Mouse (Mus musculus) retina, embryonic 14.5 days (tissue): ENCODE data around the gene Hgfac.

Source experiments
- DNase-seq: peaks from one replicate; pipeline ENCODE4 v3.0.0-alpha.2; 2015; ENCODE audit warnings: low spot score

The Hgfac gene

DNA sequence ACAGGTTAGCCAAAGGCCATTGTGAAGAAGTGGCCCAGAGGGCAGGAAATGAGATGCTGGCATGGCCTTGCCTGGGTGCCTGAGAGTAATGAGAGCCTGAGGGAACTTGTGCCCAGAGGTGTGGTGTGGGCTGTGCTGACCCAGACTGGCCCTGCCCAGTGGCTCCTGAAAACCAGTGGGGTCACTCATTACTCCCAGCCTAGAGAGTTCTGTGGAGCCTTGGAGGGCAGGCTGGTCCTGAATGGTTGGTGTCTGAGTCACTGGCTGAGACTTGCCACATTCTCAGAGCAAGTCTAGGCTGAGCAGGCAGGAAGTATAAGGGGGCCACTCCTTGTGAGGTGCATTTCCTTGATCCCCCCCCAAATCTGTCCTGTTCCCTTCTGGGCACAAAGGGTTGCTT lies 3.9 kb upstream of the Hgfac start:
- DNase-seq = no peak

DNA sequence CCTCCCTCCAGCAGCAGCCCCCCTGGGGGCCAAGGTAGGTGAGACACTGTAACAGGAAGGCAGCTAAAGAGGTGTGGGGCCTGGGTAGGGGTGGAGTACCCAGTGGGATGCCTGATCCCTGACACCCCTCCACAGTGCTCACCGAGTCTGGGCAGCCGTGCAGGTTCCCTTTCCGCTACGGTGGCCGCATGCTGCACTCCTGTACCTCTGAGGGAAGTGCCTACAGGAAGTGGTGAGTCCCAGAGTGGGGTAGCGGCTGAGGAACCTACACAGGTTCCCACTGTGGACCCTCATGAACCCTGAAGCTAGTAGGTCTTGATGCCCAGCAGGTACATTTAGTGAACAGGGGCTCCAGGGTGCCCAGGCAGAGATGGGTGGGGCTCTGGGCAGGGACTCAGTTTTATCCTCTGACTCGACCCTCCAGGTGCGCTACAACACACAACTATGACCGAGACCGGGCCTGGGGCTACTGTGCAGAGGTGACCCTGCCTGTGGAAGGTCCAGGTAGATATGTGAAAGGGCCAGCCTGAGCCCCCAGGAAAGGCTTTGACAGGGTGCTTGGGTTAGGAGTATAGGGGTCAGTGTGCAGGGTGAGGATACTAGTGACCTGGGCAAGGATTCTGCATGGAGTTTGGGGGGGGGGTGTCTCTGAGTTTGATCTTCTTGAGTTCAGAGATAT lies 1.3 kb downstream of the Hgfac start:
- DNase-seq = no peak

DNA sequence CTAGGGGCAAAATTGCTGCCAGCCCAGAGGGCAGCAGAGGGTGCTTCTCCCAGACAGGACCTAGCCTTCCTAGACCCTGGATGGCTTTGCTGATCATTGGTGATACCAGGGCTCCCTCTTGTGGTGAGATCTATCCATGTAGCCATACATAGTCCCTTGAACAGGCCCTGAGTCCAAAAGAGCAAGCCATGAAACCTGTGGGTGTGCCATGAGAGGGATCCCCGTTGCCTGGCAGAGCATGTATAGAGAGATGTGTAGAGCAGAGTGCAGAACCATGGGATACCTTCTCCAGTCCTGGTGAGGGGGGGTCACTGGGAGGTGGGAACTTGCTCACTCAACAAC lies 1.8 kb downstream of the Hgfac start:
- peak; percentile 95 for DNase-seq

DNA sequence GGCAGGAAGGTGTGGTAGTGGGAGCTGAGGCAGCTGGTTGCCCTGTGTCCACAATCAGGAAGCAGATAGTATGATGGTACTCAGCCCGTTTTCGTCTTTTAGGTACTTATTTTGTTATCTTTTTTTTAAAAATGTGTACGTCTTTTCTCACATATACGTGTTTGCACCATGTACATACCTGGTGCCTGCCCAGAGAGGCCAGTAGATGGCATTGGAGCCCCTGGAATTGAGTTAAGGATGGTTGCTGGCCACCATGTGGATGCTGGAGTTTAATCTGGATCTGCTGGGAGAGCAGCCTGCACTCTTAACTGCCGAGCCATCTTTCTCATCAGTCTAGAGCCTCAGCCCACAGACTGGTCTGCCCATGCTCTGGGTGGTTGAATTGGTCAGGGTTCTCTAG lies 9.2 kb downstream of the Hgfac start:
- DNase-seq = no peak

DNA sequence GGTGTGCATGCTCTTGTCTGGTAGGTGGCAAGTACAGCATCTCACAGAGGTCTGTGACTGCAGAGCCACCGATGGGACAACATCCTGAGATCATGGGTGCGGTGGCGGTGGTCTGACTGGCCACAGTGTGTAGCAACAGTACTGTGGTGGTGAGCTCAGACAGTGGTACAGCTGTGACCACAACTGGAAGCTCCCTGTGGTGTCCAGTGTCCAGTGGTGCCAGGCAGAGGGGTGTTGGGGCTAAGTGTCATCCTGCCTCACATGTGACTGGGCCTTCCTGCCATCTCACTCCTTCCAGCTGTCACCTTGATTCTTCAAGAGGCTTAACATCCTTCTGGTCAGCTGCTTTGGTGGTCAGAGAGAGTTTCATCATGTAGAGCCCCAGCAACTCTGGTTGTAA lies 13.3 kb downstream of the Hgfac start:
- no peak for DNase-seq

DNA sequence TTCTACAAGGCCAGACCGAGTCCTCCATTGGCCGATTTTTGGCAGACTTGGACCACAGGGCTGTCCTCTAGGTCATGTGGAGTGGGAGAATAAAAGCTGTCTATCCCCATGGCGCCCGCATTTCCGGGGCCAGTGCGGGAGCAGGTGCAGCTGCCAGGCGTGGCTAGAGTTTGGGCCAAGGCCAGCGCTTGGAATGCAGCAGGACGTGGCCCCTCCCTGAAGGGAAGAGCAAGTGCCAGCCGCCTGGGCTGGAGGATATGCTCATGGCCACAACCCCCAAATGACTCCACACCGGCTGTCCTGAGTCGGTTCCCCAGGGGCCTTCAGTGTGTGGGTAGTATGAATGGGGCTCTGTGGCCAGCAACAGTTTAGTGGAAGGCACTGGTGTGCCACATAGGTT lies 13.8 kb downstream of the Hgfac start:
- DNase-seq = no peak

DNA sequence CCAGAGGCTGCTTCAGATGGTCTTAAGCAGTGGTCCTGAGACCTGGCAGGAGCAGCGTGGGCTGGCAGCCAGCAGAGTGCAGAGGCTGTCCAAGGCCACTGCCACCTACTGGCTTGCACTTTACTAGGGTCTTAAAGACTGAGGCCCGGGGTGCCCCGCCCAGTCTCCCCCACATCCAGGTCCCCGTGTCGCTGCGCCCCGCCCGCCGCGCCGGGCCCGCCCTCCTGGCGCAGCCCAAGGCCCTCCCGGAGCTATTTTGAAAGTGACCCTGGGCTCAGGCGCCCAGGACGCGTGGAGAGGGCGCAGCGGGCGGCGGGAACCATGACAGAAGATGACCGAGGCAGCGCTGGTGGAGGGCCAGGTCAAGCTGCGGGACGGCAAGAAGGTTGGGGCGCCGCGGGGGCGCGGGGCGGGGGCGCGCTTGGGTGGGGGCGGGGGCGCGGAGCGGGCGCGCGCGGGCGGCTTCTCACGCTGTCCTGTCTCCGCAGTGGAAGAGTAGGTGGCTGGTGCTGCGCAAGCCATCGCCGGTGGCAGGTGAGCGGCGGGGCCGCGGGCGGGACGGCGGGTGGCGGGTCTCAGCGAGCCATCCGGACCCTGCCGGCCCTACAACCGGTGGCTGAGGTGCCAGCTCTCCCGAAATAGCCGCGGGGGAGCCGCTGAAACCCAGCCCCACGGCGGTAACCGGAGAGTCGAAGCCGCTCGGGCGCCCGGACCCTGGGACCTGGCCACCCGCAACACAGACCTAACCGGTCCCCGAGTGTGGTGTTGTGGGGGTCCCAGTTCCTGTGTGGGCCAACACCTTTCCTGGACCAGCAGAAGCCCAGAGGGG lies 15.5 kb downstream of the Hgfac start, which contains the start of gene Dok7:
TSS of gene Dok7 (plus strand) at position 163 of the 829 bp plus-strand sequence.
- peak; percentile 58 for DNase-seq

DNA sequence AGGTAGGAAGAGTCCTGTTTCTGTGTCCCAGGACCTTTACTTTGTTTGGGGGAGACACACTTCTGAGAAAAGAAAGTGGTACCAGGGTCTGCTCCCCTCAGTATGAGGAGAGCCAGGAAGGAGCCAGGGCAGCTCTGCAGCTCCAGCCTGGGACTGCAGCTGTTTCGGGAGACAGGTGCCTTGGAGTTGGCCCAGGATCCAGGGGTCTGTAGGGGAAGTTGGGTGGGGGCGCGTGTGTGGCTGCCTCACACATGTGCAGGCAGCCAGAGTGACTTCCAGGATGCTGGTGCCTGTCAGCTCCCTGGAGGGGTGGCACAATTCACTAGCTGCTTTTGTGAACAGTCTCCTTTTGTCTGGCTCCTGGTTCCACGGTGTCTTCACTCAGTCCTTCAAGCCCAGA lies 16.3 kb downstream of the Hgfac start:
- no peak for DNase-seq

DNA sequence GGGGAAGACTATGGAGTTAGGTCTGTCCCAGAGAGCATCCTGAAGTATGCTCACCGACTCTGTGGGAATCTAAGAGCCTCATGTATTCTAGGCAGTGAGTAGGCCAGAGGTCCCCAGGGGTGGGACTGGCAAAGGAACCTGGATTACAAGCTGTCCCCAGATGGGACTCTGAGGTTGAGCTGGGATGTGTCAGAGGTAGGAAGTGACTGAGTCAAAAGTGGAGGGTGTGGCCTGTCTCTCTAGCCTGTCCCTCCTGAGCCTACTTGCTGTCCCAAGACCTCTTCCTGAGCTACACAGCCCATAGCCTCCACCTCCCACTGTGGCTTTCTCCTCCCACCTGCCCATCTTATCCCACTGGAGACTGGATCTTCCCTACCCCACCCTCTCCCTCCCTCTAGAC lies 16.9 kb downstream of the Hgfac start:
- DNase-seq = no peak

DNA sequence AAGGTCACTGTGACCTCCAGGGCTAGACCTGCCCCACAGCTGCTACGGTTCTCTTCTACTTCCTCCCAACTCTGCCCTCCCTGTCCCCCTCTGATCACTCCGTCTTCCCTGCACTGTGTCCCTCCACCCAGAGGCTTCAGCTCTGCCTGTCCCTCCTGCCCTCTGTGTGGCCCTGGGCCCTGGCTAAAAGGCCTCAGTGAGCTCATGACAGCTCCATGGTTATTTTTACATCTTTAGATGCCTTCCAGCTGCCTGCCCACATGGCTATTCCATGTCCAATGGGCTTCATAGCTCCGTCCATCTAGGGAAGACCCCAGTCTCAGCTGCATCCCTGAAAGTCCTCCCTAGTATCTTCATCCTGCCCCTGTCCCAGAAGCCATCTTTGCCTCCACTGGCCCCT lies 18.8 kb downstream of the Hgfac start:
- no peak for DNase-seq

DNA sequence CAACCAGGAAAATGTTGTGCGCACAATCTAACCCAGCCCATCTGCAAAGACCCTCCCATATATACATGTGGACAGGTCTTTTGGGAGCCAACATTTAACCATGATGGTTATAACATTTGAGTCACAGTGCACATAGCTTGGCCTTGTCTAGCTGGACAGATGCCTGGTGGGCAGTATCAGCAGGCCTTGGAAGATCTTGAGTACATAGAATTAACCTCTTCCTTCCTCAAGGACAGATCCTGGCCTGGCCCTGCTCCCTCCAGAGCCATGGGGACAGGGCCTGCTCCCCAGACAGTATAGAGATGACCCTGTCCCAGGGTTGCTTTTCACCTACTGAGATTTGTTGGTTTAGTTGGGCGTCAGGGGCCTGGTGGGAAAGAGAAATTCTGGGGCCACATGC lies 28.5 kb downstream of the Hgfac start:
- DNase-seq = no peak

DNA sequence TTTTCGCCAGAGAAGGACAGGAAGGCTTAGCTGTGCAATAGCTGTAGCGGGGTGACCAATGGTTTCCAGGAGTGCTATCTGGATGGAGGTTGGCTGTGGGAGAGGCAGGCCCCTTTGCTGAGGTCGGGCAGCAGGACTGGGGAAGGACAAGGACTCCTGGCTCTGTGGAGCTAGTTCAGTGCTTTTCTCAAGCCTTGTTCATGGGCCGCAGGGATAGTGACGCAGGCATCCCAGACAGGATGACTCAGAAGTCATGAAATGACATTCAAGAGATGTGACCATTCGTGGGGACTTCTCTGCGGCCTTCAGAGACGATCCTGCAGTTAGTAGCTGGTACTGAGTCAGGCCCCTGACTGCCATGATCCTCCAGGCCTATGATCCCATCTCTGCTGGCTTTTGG lies 29.0 kb downstream of the Hgfac start:
- DNase-seq = no peak

DNA sequence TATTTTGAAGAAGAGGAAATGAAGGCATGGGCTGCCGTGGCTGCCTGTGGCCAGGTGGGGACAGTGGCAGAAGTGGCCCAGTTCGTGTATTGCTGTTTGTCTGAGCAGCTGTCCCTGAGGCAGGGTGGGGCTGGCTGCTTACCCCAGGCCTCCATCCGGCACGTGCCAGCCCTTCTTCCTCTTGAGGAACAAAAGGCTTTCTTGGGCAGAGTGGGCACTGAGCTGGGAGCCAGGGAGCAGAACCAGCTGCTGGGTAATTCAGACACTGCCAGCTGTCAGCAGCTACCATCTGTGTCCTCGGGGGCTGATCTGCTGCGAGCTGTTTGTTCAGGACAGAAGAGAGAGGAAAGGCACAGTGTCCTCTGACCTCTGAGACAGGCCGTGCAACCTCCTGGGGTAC lies 29.6 kb downstream of the Hgfac start:
- DNase-seq = no peak

DNA sequence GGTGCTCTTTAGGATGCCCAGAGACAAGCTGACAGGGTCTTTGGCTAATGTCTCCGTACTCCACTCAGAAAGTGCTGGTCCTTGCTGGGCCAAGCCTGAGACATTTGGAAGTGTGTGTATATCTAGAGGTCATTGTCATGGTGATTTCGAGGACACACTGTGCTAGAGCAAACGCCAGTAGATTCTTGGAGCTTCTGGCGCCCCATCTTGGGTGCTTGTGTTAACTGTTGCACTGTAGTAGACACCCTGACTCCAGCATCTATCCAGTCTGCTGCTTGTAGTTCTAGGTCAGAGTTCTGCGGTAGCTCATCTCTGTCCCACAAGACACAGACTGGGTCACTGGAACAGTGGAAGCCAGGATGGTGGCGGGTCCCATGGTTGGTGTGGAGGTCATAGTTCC lies 30.5 kb downstream of the Hgfac start:
- DNase-seq = no peak

DNA sequence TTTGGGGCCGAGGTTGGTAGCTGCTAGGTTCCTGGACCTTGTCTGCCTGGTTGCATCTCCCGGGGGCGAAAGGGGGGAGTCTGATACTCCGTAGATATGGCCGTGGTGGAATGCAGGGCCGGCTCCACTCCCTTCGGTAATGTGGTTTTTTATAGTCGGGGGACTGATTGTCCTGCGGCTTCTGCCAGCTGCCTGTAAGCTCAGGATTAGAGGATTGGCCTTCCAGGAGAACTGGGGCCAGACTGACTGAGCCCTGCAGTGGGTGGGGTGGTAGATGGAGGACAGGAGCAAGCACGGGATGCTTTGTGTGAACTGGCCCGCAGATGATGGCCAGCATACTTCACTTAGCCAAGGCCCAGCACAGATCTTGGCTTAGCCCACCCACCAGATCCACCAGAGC lies 31.9 kb downstream of the Hgfac start:
- DNase-seq = no peak

DNA sequence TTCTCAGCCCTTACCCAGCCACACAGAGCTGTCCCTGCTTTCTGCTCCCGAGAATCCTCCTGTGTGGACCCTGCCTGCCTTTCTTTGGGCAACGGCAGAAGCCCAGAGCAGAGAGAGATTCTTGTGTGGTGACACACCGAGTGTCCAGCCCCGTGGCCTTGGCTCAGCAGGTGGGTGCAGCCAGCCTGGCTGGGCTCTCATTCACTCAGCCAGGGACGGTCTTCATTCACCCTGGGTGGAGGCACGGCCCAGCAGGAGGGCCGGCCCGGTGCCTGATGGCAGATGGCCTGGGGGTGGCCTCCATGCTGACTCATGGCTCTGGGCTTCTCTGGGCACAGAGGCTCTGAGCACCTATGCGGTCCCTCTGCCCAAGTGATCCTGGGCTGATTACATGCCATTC lies 32.7 kb downstream of the Hgfac start:
- DNase-seq = no peak

DNA sequence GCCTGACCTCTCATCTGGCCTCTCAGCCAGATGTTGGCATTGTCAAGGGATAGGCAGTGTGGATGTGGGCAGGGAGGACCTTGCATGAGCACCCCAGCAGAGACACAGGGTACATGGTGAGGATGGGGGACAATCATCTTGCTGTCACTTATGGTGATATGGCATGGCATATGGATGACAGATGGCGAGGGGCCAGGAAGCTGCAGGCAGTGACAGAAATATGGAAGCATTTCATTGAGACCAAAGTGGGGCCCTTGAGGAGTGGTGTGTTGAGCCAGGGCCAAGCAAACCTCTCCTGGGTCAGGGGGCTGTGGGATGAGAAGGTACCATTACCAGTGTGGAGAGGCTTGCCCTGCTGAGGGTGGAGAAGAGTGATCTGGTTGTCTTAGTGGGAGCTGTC lies 35.1 kb downstream of the Hgfac start:
- no peak for DNase-seq

DNA sequence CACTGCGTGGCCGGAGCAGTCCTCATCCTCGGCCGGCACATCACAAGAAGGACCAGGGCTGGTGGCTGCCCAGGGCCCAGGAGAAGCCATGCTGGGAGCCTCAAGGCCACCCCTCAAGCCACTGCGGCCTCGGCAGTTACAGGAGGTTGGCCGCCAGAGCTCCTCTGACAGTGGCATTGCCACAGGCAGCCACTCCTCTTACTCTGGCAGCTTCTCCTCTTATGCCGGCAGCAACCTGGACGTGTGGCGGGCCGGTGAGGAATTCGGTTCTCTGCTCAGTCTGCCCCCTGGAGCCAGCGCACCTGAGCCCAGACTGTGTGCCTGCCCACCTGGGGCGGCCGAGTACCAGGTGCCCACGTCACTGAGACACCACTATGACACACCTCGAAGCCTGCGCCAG lies 37.8 kb downstream of the Hgfac start:
- DNase-seq = no peak

DNA sequence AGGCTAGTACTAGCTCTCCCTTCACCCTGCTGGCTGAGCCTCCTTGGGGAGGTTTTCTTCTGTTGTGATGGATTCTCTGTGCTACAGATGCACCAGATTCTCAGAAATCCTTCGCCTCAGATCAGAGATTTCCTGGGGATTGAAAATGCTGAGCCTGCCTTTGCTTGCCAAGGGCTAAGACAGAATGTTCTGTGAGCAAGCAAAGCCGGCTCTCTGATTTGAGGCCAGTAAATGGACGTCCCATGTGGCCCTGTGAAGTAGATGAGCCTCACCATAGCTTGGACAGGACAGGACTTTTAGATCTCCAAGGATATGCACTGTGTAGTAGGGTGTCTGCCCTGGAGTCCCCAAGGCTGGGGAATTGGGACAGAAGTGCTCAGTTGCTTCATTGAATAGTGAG lies 43.6 kb downstream of the Hgfac start:
- DNase-seq = no peak

DNA sequence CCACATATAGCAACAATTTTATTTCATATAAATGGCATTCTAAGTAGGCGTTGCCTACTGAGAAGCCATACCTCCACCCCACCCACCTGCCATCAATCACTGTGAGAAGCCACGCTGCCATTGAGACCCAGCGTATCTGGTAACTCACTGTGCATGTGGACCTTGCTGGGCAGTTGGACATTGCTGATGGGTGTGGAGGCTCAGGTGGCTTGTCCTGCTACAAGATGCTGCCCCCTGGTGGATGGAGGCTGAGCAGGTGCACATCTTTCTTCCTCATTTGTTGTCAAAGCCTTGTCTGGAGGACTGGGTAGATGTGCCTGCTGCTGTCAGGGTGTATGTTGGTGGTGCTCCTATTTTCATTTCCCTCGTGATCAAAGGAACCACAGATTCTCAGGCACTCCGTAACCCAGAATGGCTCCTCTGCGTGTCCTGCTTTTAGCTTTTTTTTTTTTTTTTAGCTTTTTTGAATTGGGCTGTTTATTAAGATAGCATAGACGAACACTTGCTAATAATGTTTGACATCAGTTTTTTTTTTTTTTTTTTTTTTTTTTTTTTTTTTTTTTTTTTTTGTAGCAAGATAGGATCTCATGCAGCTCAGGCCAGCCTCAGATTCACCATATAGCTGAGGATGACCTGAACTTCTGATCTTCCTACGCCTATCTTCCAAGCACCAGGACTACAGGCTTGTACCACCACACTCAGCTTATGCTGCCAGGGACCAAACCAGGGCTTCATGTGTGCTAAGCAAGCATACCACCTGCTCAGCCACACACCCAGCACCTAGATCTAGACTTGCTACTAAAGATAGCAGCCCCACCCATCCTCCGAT lies 47.7 kb downstream of the Hgfac start:
- DNase-seq = peak; percentile 73

DNA sequence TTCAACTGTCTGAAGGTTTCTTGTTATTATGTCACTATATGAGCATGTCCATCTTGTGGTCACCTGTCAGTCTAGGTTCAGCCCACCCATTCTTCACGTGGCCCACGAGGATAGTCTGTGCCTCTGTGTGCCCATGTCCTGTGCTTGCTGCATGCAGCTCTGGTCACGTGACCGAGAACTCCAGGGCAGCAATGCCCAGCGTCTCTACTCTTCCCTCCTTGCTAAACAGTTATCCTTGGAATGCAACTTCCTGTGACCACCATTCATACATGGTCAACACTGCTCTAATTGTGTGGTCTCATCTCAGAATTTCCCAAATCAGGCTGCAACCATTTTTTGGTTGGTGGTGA lies 48.3 kb downstream of the Hgfac start:
- DNase-seq = no peak

DNA sequence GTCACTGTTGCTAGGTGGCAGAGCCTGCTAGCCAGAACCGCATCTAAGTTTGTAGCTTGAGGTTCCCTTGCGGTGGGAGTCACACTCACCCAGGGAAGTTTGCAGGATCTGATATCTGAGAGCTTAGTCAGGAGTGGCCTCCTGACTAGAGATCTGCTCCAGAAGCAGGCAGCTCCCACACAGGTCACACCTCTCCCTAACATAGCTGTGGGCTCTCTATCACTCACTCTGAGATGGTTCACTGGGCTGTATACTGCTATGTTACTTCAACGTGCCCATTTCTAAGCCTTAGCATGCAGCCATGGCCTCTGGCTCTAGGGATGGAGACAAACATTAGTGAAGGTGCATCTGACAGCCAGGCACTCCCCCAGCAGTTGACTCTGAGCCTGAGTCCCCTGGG lies 50.3 kb downstream of the Hgfac start:
- DNase-seq = no peak
